Mouse (Mus musculus): ENCODE measurements around the gene Olfm2. TPM values are rescaled to one million over a fixed set of nuclear protein-coding genes. Genes with fewer than 3 reads are reported as not detected.

Gene Olfm2
- total RNA-seq, 2 experiments from 2014 or later = 152 TPM

- Histone ChIP-seq H3K27ac (peak overlapping the region; percentile 28; the same call in 1 of the 2 replicates), H3K4me3 (no peak overlapping the region)
- TF ChIP-seq CTCF (IDR thresholded peaks at IDR 0.05) = no peak
- intact Hi-C loops (cut with DNase I) = no loop called here
- no peak for DNase-seq (ENCODE audit: extremely low spot score in 1 of 2, low spot score in 2 of 2)
Measured at GRCm38 (mm10) chr9:20689913-20690312, 56.2 kb downstream of the Olfm2 start.

GRCm38 (mm10) chr9:20689403-20689802 is 56.7 kb downstream of the Olfm2 start:
- no peak for DNase-seq (ENCODE audit: extremely low spot score in 1 of 2, low spot score in 2 of 2)
- intact Hi-C loops (cut with DNase I) = no loop called here
- no peak for TF ChIP-seq CTCF (IDR thresholded peaks at IDR 0.05)
- Histone ChIP-seq H3K4me3 (no peak overlapping the region), H3K27ac (peak overlapping the region; percentile 15; the same call in 1 of the 2 replicates)

- TF ChIP-seq CTCF (IDR thresholded peaks at IDR 0.05) = no peak
- no peak overlapping the region for H3K4me3 ChIP-seq
- intact Hi-C loops (cut with DNase I) = loop anchor here (2.0 kb wide), 1 partner anchor 42 kb away; no protein-coding TSS in a partner anchor
- DNase-seq (ENCODE audit: extremely low spot score in 1 of 2, low spot score in 2 of 2) = peak in 1 of 2 experiments; percentile 62
- peak overlapping the region; percentile 83 for H3K27ac ChIP-seq
Measured at GRCm38 (mm10) chr9:20685081-20685861, 60.9 kb downstream of the Olfm2 start.

- intact Hi-C loops (cut with DNase I) = no loop called here
- Histone ChIP-seq H3K27ac (peak overlapping the region; percentile 60), H3K4me3 (no peak overlapping the region)
- TF ChIP-seq CTCF (IDR thresholded peaks at IDR 0.05) = no peak
- DNase-seq (ENCODE audit: extremely low spot score in 1 of 2, low spot score in 2 of 2) = no peak
Measured at GRCm38 (mm10) chr9:20682389-20682722, 63.8 kb downstream of the Olfm2 start.

GRCm38 (mm10) chr9:20681546-20682388 is 64.4 kb downstream of the Olfm2 start:
- intact Hi-C loops (cut with DNase I) = no loop called here
- no peak overlapping the region for H3K4me3 ChIP-seq
- peak overlapping the region; percentile 60 for H3K27ac ChIP-seq
- no peak for DNase-seq (ENCODE audit: extremely low spot score in 1 of 2, low spot score in 2 of 2)
- no peak; the same call in 1 of the 2 replicates for TF ChIP-seq CTCF (IDR thresholded peaks at IDR 0.05)

GRCm38 (mm10) chr9:20680378-20680958 is 65.7 kb downstream of the Olfm2 start:
- no peak overlapping the region for H3K4me3 ChIP-seq
- intact Hi-C loops (cut with DNase I) = no loop called here
- no peak for TF ChIP-seq CTCF (IDR thresholded peaks at IDR 0.05)
- H3K27ac ChIP-seq = peak overlapping the region; percentile 9
- DNase-seq (ENCODE audit: extremely low spot score in 1 of 2, low spot score in 2 of 2) = no peak

GRCm38 (mm10) chr9:20677892-20678291 is 68.3 kb downstream of the Olfm2 start:
- H3K4me3 ChIP-seq = no peak overlapping the region
- peak overlapping the region; percentile 33 for H3K27ac ChIP-seq
- no peak for TF ChIP-seq CTCF (IDR thresholded peaks at IDR 0.05)
- intact Hi-C loops (cut with DNase I) = no loop called here
- DNase-seq (ENCODE audit: extremely low spot score in 1 of 2, low spot score in 2 of 2) = peak in 1 of 2 experiments; percentile 36

GRCm38 (mm10) chr9:20672047-20672446 is 74.1 kb downstream of the Olfm2 start:
- no peak for DNase-seq (ENCODE audit: extremely low spot score in 1 of 2, low spot score in 2 of 2)
- H3K4me3 ChIP-seq = no peak overlapping the region
- intact Hi-C loops (cut with DNase I) = no loop called here
- no peak overlapping the region for H3K27ac ChIP-seq
- TF ChIP-seq CTCF (IDR thresholded peaks at IDR 0.05) = no peak

- no peak for TF ChIP-seq CTCF (IDR thresholded peaks at IDR 0.05)
- H3K4me3 ChIP-seq = no peak overlapping the region
- no peak for DNase-seq (ENCODE audit: extremely low spot score in 1 of 2, low spot score in 2 of 2)
- intact Hi-C loops (cut with DNase I) = no loop called here
- no peak overlapping the region for H3K27ac ChIP-seq
Measured at GRCm38 (mm10) chr9:20668065-20668464, 78.1 kb downstream of the Olfm2 start.

GRCm38 (mm10) chr9:20666510-20667034 is 79.6 kb downstream of the Olfm2 start:
- no peak for TF ChIP-seq CTCF (IDR thresholded peaks at IDR 0.05)
- DNase-seq (ENCODE audit: extremely low spot score in 1 of 2, low spot score in 2 of 2) = no peak
- intact Hi-C loops (cut with DNase I) = loop anchor here (1.0 kb wide), 1 partner anchor 61 kb away; no protein-coding TSS in a partner anchor
- H3K27ac ChIP-seq = peak overlapping the region; percentile 95
- H3K4me3 ChIP-seq = no peak overlapping the region

GRCm38 (mm10) chr9:20665925-20666324 is 80.2 kb downstream of the Olfm2 start:
- intact Hi-C loops (cut with DNase I) = loop anchor here (1.0 kb wide), 1 partner anchor 61 kb away; no protein-coding TSS in a partner anchor
- no peak for TF ChIP-seq CTCF (IDR thresholded peaks at IDR 0.05)
- no peak overlapping the region for H3K4me3 ChIP-seq

More at GRCm38 (mm10) chr9:20665925-20666324, 80.2 kb downstream of the Olfm2 start:
- H3K27ac ChIP-seq = peak overlapping the region; percentile 95
- no peak for DNase-seq (ENCODE audit: extremely low spot score in 1 of 2, low spot score in 2 of 2)

Measured in left cerebral cortex, adult 2 months (tissue).